Mouse (Mus musculus): ENCODE results near the gene Theg. TPM values are rescaled to one million over a fixed set of nuclear protein-coding genes. Genes with fewer than 3 reads are reported as not detected.

The Theg gene
- polyA plus RNA-seq, 1 experiment from 2014 or later, result not detected

DNA sequence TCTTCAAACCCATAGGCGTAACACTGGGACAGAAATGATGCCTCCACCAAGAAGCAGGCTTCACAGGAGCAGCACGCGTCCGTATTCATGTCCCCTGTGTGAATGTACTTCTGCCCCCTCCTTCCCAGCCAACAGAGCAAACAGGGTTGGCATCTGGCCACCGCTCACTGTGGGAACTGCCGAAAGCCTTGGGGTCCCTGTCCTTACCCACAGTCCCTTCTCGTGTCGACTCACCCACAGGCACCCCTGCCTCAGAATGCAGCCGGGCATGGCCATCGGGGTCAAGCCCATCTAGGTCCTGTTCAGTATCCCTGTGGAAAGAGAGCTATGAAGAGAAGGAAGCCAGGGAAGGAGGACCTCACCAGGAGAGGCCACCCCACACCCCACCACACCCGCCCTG lies 45.0 kb downstream of the Theg start:
- 0 out of 2 replicates have a peak, but pooled peaks cover 3% of the 10 kb centered on the region for H3K4me1 ChIP-seq (ENCODE audit: insufficient read depth, low read length)
- H3K9me3 ChIP-seq (ENCODE audit: low read length), result no peaks in the 10 kb centered on the region
- no peak for ATAC-seq (ENCODE audit: low FRiP score, low TSS enrichment)
- no peak overlapping the region for H3K4me3 ChIP-seq (ENCODE audit: low read length)
- peaks cover 78% of the 10 kb centered on the region for H3K36me3 ChIP-seq (ENCODE audit: insufficient read depth, low read length)
- no peak overlapping the region for H3K4me2 ChIP-seq (replicated peaks; ENCODE audit: low read depth, low read length)
- no peaks in the 10 kb centered on the region for H3K27me3 ChIP-seq (ENCODE audit: insufficient read depth, low read length)
- no peak overlapping the region for H3K9ac ChIP-seq (replicated peaks; ENCODE audit: low read length)
- H3K27ac ChIP-seq (ENCODE audit: low read length), result no peak overlapping the region
- 93% methylated on average over 11 of the region's 11 CpGs for WGBS

DNA sequence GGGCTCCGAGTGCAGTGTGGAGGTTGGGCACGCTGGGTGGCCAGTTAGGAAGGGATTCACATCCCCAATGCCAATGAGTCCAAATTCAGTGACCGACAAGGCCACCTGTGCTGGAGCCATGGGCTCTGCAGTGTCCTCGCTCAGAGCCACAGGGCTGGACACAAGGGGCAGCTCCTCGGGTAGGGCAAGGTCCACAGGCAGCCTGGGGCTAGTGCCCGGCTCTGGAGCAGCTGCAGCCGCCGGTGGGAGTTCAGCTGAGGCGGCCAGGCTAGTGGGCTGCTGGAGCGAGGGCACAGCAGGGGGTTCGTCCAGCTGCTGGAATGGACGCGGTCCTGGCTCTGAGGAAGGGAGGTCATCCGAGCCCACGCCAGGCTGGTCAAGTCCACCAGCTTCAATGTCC lies 45.6 kb downstream of the Theg start:
- Histone ChIP-seq H3K4me3 (ENCODE audit: low read length) (no peak overlapping the region), H3K27me3 (ENCODE audit: insufficient read depth, low read length) (no peaks in the 10 kb centered on the region), H3K4me1 (ENCODE audit: insufficient read depth, low read length) (0 out of 2 replicates have a peak, but pooled peaks cover 3% of the 10 kb centered on the region), H3K36me3 (ENCODE audit: insufficient read depth, low read length) (peaks cover 71% of the 10 kb centered on the region), H3K4me2 (replicated peaks; ENCODE audit: low read depth, low read length) (no peak overlapping the region), H3K9ac (replicated peaks; ENCODE audit: low read length) (no peak overlapping the region), H3K9me3 (ENCODE audit: low read length) (no peaks in the 10 kb centered on the region), H3K27ac (ENCODE audit: low read length) (no peak overlapping the region)
- 79% methylated on average over 14 of the region's 15 CpGs for WGBS
- no peak for ATAC-seq (ENCODE audit: low FRiP score, low TSS enrichment)

DNA sequence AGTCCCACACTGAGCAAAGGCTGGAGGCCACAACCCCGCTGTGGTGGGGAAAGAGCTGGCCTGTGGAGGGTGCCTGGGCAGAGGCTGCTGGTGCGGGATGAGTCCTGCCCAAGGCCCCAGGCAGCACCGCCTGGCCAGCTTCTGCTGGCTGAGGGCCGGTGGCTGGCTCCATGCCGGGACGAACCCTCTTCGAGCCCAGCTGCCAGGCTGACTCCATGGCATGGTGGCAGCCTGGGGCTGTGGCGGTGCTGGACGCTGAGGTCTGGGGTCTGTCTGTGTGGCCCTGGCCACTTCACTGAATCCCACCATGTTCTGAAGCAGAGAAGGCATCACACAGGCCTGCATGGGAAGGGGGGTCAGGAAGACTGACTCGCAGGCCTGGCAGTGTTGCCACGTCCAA lies 46.4 kb downstream of the Theg start:
- Histone ChIP-seq H3K4me1 (ENCODE audit: insufficient read depth, low read length) (0 out of 2 replicates have a peak, but pooled peaks cover 3% of the 10 kb centered on the region), H3K36me3 (ENCODE audit: insufficient read depth, low read length) (peaks cover 64% of the 10 kb centered on the region), H3K9me3 (ENCODE audit: low read length) (no peaks in the 10 kb centered on the region), H3K27me3 (ENCODE audit: insufficient read depth, low read length) (no peaks in the 10 kb centered on the region), H3K27ac (ENCODE audit: low read length) (no peak overlapping the region), H3K4me2 (replicated peaks; ENCODE audit: low read depth, low read length) (no peak overlapping the region), H3K4me3 (ENCODE audit: low read length) (no peak overlapping the region), H3K9ac (replicated peaks; ENCODE audit: low read length) (no peak overlapping the region)
- 97% methylated on average over 11 of the region's 11 CpGs for WGBS
- ATAC-seq (ENCODE audit: low FRiP score, low TSS enrichment), result no peak

- Histone ChIP-seq H3K27me3 (ENCODE audit: insufficient read depth, low read length) (no peaks in the 10 kb centered on the region), H3K36me3 (ENCODE audit: insufficient read depth, low read length) (peaks cover 56% of the 10 kb centered on the region), H3K4me3 (ENCODE audit: low read length) (no peak overlapping the region), H3K4me1 (ENCODE audit: insufficient read depth, low read length) (0 out of 2 replicates have a peak, but pooled peaks cover 3% of the 10 kb centered on the region), H3K9me3 (ENCODE audit: low read length) (no peaks in the 10 kb centered on the region), H3K4me2 (replicated peaks; ENCODE audit: low read depth, low read length) (no peak overlapping the region), H3K27ac (ENCODE audit: low read length) (no peak overlapping the region), H3K9ac (replicated peaks; ENCODE audit: low read length) (no peak overlapping the region)
- 88% methylated on average over 16 of the region's 16 CpGs for WGBS
- no peak for ATAC-seq (ENCODE audit: low FRiP score, low TSS enrichment)
Measured at GRCm38 (mm10) chr10:79539701-79540495, 47.2 kb downstream of the Theg start.

GRCm38 (mm10) chr10:79538873-79539272 lies 48.3 kb downstream of the Theg start:
- Histone ChIP-seq H3K9ac (replicated peaks; ENCODE audit: low read length) (no peak overlapping the region), H3K27me3 (ENCODE audit: insufficient read depth, low read length) (no peaks in the 10 kb centered on the region), H3K4me1 (ENCODE audit: insufficient read depth, low read length) (peaks cover 5% of the 10 kb centered on the region; the same call in 1 of the 2 replicates), H3K4me2 (replicated peaks; ENCODE audit: low read depth, low read length) (no peak overlapping the region), H3K4me3 (ENCODE audit: low read length) (no peak overlapping the region), H3K36me3 (ENCODE audit: insufficient read depth, low read length) (peaks cover 48% of the 10 kb centered on the region), H3K27ac (ENCODE audit: low read length) (no peak overlapping the region), H3K9me3 (ENCODE audit: low read length) (no peaks in the 10 kb centered on the region)
- 54% methylated on average over 4 of the region's 4 CpGs for WGBS
- no peak for ATAC-seq (ENCODE audit: low FRiP score, low TSS enrichment)

DNA sequence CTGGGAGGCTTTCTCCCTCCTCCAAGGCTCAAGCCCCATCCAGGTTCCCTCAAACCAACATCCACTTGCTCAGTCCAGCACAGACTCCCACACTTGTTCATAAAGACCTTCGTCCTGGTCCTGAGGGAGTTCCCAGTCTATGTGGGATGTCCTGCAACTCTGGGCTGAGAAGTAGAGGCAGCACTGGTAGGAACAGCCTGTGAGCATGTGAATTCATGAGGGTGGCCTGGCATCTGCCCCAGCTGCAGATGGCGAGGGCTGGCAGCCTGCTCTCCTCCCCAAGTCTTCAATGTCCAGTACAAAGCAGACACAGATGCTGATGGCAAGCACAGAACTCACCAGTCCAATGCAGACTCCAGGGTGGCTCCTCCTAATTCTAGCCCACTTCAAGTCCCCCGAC lies 48.8 kb downstream of the Theg start:
- WGBS, result 85% methylated on average over 3 of the region's 3 CpGs
- Histone ChIP-seq H3K4me2 (replicated peaks; ENCODE audit: low read depth, low read length) (no peak overlapping the region), H3K27ac (ENCODE audit: low read length) (no peak overlapping the region), H3K4me3 (ENCODE audit: low read length) (no peak overlapping the region), H3K4me1 (ENCODE audit: insufficient read depth, low read length) (peaks cover 6% of the 10 kb centered on the region; the same call in 1 of the 2 replicates), H3K27me3 (ENCODE audit: insufficient read depth, low read length) (no peaks in the 10 kb centered on the region), H3K9ac (replicated peaks; ENCODE audit: low read length) (no peak overlapping the region), H3K9me3 (ENCODE audit: low read length) (no peaks in the 10 kb centered on the region), H3K36me3 (ENCODE audit: insufficient read depth, low read length) (peaks cover 43% of the 10 kb centered on the region)
- ATAC-seq (ENCODE audit: low FRiP score, low TSS enrichment), result no peak

DNA sequence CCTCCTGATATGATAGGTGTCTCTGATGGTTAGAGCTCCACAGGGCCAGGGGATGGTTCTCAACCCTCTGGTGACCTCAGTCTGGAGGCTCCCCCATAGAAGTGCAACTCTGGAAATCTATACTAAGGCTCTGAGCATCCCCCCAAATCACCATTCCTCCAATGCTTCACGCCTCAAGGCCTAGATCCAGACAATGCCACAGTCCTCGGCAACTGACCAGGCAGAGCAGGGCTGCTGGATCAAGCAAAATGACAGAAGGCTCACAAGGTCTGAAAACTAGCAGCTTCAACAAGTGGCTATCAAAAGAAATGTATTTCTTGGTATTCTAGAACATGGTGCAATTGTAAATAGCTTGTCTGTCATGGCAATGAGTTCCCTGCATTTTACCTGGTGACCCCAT lies 49.4 kb downstream of the Theg start:
- Histone ChIP-seq H3K4me2 (replicated peaks; ENCODE audit: low read depth, low read length) (no peak overlapping the region), H3K27me3 (ENCODE audit: insufficient read depth, low read length) (no peaks in the 10 kb centered on the region), H3K27ac (ENCODE audit: low read length) (no peak overlapping the region), H3K9me3 (ENCODE audit: low read length) (no peaks in the 10 kb centered on the region), H3K9ac (replicated peaks; ENCODE audit: low read length) (no peak overlapping the region), H3K36me3 (ENCODE audit: insufficient read depth, low read length) (peaks cover 37% of the 10 kb centered on the region), H3K4me3 (ENCODE audit: low read length) (no peak overlapping the region), H3K4me1 (ENCODE audit: insufficient read depth, low read length) (peaks cover 8% of the 10 kb centered on the region; the same call in 1 of the 2 replicates)
- no peak for ATAC-seq (ENCODE audit: low FRiP score, low TSS enrichment)
- 91% methylated on average over 2 of the region's 2 CpGs for WGBS

GRCm38 (mm10) chr10:79537271-79537670 lies 49.9 kb downstream of the Theg start:
- H3K36me3 ChIP-seq (ENCODE audit: insufficient read depth, low read length), result peaks cover 33% of the 10 kb centered on the region
- peaks cover 10% of the 10 kb centered on the region; the same call in 1 of the 2 replicates for H3K4me1 ChIP-seq (ENCODE audit: insufficient read depth, low read length)
- 91% methylated on average over 7 of the region's 7 CpGs for WGBS
- H3K4me3 ChIP-seq (ENCODE audit: low read length), result no peak overlapping the region
- H3K4me2 ChIP-seq (replicated peaks; ENCODE audit: low read depth, low read length), result no peak overlapping the region
- H3K9me3 ChIP-seq (ENCODE audit: low read length), result no peaks in the 10 kb centered on the region
- H3K27me3 ChIP-seq (ENCODE audit: insufficient read depth, low read length), result no peaks in the 10 kb centered on the region
- H3K9ac ChIP-seq (replicated peaks; ENCODE audit: low read length), result no peak overlapping the region
- ATAC-seq (ENCODE audit: low FRiP score, low TSS enrichment), result no peak
- H3K27ac ChIP-seq (ENCODE audit: low read length), result no peak overlapping the region

DNA sequence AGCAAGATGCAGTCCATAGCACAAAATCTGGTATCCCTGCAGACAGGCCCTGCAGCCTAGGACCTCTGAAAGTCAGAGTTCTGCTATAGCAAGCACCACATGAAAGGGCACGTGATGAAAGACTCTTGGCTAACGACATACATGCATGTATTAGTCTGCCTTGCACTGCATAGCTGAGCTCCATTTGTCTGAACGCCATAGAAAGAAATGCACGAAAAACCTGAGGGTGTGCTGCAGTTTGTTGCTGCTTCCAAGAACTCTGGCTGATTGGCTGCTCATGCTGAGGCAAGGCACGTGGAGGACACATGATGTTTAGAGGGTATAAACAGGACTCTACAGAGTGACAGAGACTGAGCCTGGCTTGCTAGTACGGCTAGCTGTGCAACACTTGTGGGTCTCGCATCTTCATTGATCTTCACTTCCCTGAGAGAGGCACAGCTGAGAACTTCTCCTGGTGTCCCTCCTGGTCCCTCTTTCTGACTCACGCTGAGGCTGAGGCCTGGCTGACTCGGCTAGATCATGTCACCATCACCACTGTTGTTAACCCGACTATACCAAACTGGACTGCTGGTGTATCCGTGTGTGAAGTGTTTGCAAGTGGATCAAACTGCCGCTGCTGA lies 50.6 kb downstream of the Theg start:
- Histone ChIP-seq H3K9me3 (ENCODE audit: low read length) (no peaks in the 10 kb centered on the region), H3K27me3 (ENCODE audit: insufficient read depth, low read length) (no peaks in the 10 kb centered on the region), H3K36me3 (ENCODE audit: insufficient read depth, low read length) (peaks cover 27% of the 10 kb centered on the region), H3K4me1 (ENCODE audit: insufficient read depth, low read length) (peaks cover 10% of the 10 kb centered on the region; the same call in 1 of the 2 replicates), H3K4me2 (replicated peaks; ENCODE audit: low read depth, low read length) (no peak overlapping the region), H3K27ac (ENCODE audit: low read length) (no peak overlapping the region), H3K9ac (replicated peaks; ENCODE audit: low read length) (no peak overlapping the region), H3K4me3 (ENCODE audit: low read length) (no peak overlapping the region)
- WGBS, result 77% methylated on average over 12 of the region's 12 CpGs
- no peak for ATAC-seq (ENCODE audit: low FRiP score, low TSS enrichment)

DNA sequence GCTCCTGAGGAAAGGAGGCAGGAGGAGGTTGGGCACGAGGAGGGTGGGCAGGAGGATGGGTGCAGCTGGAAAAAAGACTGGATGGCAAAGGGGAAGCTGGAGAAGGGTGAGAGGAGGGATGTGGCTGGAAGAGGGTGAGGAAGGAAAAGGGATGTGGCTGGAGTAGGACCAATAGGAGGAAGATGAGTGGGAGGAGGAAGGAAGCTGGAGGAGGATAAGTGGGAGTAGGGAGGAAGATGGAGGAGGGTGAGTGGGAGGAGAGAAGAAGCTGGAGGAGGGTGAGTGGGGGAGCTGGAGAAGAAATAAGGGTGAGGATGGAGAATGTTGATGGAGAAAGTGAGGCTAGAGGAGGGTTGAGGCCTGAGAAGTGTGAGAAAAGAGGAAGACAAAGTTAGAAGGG lies 51.7 kb downstream of the Theg start:
- ATAC-seq (ENCODE audit: low FRiP score, low TSS enrichment), result no peak
- H3K9ac ChIP-seq (replicated peaks; ENCODE audit: low read length), result no peak overlapping the region

More for the DNA sequence above, 51.7 kb downstream of the Theg start:
- no peak overlapping the region for H3K4me3 ChIP-seq (ENCODE audit: low read length)
- no peak overlapping the region for H3K27ac ChIP-seq (ENCODE audit: low read length)
- 72% methylated on average over 1 of the region's 1 CpGs for WGBS
- peaks cover 10% of the 10 kb centered on the region; the same call in 1 of the 2 replicates for H3K4me1 ChIP-seq (ENCODE audit: insufficient read depth, low read length)
- H3K27me3 ChIP-seq (ENCODE audit: insufficient read depth, low read length), result no peaks in the 10 kb centered on the region
- H3K4me2 ChIP-seq (replicated peaks; ENCODE audit: low read depth, low read length), result no peak overlapping the region
- H3K36me3 ChIP-seq (ENCODE audit: insufficient read depth, low read length), result peaks cover 15% of the 10 kb centered on the region
- no peaks in the 10 kb centered on the region for H3K9me3 ChIP-seq (ENCODE audit: low read length)
